Mouse (Mus musculus): ENCODE data around the gene Zfp800.

Zfp800 gene

GRCm38 (mm10) chr6:28397681-28398203 lies at the start of gene Zfp800:
Gene Zfp800, minus strand, starts transcription at chr6:28398005.
- DNase-seq: peak; percentile 85

GRCm38 (mm10) chr6:28431538-28431855 lies 33.7 kb upstream of the Zfp800 start:
- no peak for DNase-seq

DNA sequence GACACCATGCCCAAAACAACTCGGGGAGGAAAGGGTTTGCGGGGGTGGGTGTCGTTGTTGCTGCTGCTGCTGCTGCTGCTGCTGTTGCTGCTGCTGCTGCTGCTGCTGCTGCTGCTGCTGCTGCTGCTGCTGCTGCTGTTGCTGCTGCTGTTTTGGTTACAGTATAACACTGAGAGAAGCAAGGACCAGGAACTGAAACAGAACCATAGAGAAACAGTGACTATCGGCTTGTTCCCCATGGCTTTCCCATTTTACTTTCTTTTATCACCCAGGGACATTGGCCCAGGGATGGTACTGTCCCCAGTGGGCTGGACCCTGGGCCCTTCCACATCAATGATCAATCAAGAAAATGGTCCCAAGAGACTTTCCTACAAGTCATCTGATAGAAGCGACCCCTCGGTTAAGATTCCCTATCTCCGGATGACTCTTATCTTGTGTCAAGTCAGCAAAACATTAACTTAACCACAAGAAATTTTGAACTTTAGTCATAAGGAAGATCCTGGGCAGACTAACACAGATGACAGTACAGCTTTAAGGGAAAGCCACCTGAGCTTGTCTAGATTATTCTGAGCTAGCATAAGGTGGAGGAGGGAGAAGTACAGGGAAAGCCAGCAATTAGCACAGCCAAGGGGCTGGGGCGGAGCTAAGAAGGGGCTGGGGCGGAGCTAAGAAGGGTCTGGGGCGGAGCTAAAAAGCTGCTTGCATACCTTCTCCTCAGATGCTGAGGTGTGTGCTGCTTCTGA lies 33.2 kb upstream of the Zfp800 start:
- DNase-seq: peak; percentile 67

- peak; percentile 85 for DNase-seq
Measured at GRCm38 (mm10) chr6:28429870-28430269, 32.1 kb upstream of the Zfp800 start.

GRCm38 (mm10) chr6:28428290-28428689 lies 30.5 kb upstream of the Zfp800 start, which contains the start of gene Gcc1:
Gene Gcc1, minus strand, starts transcription at chr6:28428390.
- DNase-seq: no peak

- no peak for DNase-seq
Measured at GRCm38 (mm10) chr6:28427096-28427839, 29.5 kb upstream of the Zfp800 start, which contains the start of gene Fscn3. Gene Fscn3, plus strand, starts transcription at chr6:28427789.

DNA sequence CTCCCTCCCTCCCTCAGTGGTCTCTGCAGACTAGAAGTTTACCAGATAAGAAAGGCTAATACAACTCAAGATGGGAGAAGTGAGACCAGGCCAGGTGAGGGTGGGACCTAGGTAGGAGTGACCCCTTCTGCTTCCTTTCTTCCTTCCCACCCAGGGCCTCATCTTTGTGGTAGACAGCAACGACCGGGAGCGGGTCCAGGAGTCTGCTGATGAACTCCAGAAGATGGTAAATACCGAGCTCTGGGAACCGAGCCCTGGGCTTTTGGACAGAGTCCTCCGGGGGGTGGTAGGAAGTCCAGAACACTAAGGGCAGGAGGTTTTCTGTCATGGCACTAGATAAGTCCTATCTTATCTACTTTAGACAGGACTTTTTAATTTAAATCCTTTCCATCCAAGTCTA lies 27.2 kb upstream of the Zfp800 start:
- peak; percentile 91 for DNase-seq

GRCm38 (mm10) chr6:28423767-28424695 lies 26.2 kb upstream of the Zfp800 start:
- no peak for DNase-seq

DNA sequence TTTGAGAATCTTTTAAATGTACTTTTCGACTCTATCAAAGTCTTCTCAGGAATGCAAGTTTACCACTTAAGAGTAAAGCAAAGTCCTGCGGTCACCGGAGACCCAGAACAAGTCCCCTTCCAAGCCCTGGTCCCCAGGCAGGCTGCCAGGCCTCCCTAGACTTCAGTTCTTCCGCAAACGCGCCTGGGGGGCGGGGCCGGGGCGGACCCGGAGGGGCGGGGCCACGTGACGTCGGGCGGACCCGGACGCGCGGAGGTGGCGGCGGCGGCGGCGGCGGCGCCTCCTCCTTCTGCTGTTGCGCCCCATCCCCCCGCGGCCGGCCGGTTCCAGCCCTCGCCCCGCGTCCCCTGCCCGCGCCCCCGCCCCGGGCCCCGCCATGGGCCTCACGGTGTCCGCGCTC lies 25.5 kb upstream of the Zfp800 start, which contains the start of gene Arf5:
Arf5 (plus strand) TSS at position 248 of the 400 bp plus-strand sequence.
- peak; percentile 99 for DNase-seq

DNA sequence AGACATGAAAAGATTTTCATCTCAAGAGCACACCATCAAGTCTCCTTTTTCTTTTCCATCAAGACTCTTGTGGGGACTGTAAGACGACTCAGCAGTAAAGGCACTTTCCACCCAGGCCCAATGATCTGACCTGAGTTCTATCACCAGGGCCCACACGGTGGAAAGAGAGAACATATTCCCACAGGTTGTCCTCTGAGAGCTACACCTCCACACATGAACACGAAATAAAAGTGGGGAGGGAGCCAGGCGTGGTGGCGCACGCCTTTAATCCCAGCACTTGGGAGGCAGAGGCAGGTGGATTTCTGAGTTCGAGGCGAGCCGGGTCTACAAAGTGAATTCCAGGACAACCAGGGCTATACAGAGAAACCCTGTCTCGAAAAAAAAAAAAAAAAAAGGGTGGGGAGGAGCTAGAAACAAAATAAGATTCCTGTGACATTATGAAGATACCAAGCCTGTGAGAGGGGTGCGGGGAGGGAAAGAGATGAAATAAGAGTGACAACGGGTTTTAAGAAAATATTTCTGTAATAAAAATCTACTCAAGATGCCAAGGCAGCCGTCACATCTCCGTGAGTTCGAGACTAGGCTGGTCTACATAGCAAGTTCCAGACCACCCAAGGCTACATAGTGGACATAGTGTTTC lies 25.0 kb upstream of the Zfp800 start:
- DNase-seq: peak; percentile 86

DNA sequence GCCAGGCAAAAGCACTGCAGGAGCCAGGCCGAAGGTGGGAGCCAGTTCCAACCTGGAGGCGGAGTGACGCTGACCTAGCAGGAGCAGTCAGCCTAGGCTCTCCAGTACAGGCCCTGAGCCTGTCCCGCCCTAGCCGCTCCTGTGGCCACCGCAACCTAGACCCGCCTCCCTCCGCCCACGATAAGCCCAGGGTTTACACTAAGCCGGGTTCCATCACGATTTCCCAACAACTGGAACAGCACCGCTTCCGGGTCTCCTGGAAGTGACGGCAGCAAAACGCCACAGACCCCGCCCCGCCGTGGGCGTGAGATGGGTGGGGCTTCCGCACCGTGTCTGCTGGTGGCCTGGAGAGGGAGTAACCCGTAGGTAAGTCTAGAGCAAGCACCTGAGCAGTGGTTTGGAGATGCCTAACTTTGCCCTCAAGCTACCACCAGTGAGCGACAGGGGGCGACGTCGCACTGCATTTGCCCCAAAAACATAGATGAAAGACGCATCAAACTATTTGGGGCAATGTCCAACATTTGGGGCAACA lies 23.7 kb upstream of the Zfp800 start:
- DNase-seq: peak; percentile 99

GRCm38 (mm10) chr6:28420865-28421264 lies 23.1 kb upstream of the Zfp800 start:
- DNase-seq: peak; percentile 92

DNA sequence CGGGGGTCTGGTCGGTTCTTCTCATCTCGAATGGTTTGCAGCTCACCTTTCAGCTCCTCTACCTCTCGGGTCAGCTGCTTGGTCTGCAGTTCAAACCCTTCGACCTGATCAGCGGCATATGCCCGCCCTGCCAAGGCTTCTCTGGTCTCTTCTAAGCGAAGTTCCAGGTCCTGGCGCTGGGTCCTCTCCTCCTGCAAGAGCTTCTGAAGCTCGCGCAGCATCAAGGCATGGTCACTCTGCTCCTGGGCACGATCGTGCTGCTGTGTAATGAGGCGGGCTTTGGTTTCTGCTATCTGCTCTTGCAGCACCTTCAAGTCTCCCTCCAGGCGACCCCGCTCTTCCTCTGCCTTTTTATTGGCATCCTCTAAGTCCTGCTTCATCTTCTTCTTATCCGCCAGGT lies 22.6 kb upstream of the Zfp800 start:
- peak; percentile 93 for DNase-seq

GRCm38 (mm10) chr6:28419673-28420072 lies 21.9 kb upstream of the Zfp800 start:
- DNase-seq: peak; percentile 84

DNA sequence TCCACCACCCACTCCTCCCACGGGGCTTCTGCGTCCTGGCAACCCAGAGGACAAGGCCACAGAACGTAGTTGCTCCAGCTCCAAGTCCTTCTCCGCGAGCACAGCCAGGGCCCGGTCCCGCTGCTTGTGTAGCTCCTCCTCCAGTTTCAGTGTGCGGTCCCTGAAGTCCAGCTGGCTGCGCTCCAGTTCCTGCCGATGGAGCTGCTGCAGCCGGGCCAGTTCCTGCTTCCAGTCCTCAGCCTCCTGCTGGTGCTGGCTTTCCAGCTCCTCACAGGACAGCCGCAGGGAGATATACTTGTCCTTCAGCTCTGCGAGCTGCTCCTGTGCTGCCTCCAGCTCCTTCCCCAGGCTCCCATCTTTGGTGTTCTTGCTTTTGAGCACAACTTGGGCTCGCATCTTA lies 20.6 kb upstream of the Zfp800 start:
- DNase-seq: peak; percentile 99

GRCm38 (mm10) chr6:28416981-28417380 lies 19.2 kb upstream of the Zfp800 start:
- DNase-seq: peak; percentile 95

GRCm38 (mm10) chr6:28411236-28411635 lies 13.4 kb upstream of the Zfp800 start:
- DNase-seq: no peak

GRCm38 (mm10) chr6:28410053-28410452 lies 12.2 kb upstream of the Zfp800 start:
- peak; percentile 97 for DNase-seq

DNA sequence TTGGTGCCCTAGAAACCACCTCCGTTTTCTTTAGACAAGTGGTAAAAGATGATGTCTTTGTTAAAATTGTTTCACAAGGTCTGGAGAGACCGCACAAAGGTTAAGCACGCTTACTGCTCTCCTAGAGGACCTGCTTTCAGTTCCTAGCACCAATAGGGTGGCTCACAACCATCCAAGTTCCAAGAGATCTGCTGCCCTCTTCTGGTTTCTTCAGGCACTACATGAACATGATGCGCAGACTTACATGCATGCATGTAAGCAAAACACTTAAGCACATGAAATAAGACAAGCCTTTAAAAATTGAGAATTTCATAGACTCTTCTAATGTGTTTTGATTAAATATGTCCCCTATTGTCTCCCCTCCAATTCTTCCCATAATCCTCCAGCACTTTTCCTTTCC lies 2.0 kb upstream of the Zfp800 start:
- peak; percentile 48 for DNase-seq

- DNase-seq: peak; percentile 22
Measured at GRCm38 (mm10) chr6:28398726-28399125, 921 bp upstream of the Zfp800 start.

GRCm38 (mm10) chr6:28396853-28397457 lies 850 bp downstream of the Zfp800 start:
- DNase-seq: peak; percentile 72

Data from heart, adult 11 months (tissue).